Mouse (Mus musculus) heart, postnatal 10 days (tissue): Measurements from ENCODE around the gene Slc22a12. TPM values are rescaled to one million over a fixed set of nuclear protein-coding genes. Genes with fewer than 3 reads are reported as not detected.

ENCODE experiments used
- DNase-seq, 2 experiments: peaks; one replicate each; pipeline ENCODE4 v3.0.0; 2021
- intact Hi-C: fragments of 180-260 bp; cut with DNase I; formaldehyde crosslinking; loops from one replicate; pipeline ENCODE4 v1.15.1; 2025
- total RNA-seq, 2 experiments: library from RNA; stranded (reverse); gene quantifications; 2 replicates each; pipeline ENCODE4 v1.2.3; 2021

Gene Slc22a12
- total RNA-seq, 2 experiments from 2014 or later = not detected

GRCm38 (mm10) chr19:6519483-6519882, 23.3 kb downstream of the Slc22a12 start:
- DNase-seq = no peak
- intact Hi-C loops = no loop called here

- intact Hi-C loops = no loop called here
Observed at GRCm38 (mm10) chr19:6518601-6519000, 24.2 kb downstream of the Slc22a12 start.

GRCm38 (mm10) chr19:6516153-6516552, 26.7 kb downstream of the Slc22a12 start:
- intact Hi-C loops = no loop called here
- DNase-seq = no peak

More at GRCm38 (mm10) chr19:6518601-6519000, 24.2 kb downstream of the Slc22a12 start:
- no peak for DNase-seq

- intact Hi-C loops = no loop called here
- no peak for DNase-seq
Observed at GRCm38 (mm10) chr19:6515448-6515847, 27.4 kb downstream of the Slc22a12 start.

GRCm38 (mm10) chr19:6514940-6515339, 27.9 kb downstream of the Slc22a12 start:
- intact Hi-C loops = no loop called here
- no peak for DNase-seq

GRCm38 (mm10) chr19:6513389-6514139, 29.3 kb downstream of the Slc22a12 start:
- no peak for DNase-seq
- intact Hi-C loops = no loop called here

- intact Hi-C loops = no loop called here
- no peak for DNase-seq
Observed at GRCm38 (mm10) chr19:6510546-6510945, 32.3 kb downstream of the Slc22a12 start.

GRCm38 (mm10) chr19:6509881-6510280, 33.0 kb downstream of the Slc22a12 start:
- no peak for DNase-seq
- intact Hi-C loops = no loop called here

GRCm38 (mm10) chr19:6507393-6507792, 35.4 kb downstream of the Slc22a12 start:
- intact Hi-C loops = no loop called here

GRCm38 (mm10) chr19:6504656-6505045, 38.2 kb downstream of the Slc22a12 start:
- intact Hi-C loops = no loop called here
- DNase-seq = no peak

More at GRCm38 (mm10) chr19:6507393-6507792, 35.4 kb downstream of the Slc22a12 start:
- DNase-seq = no peak

GRCm38 (mm10) chr19:6503926-6504655, 38.7 kb downstream of the Slc22a12 start:
- intact Hi-C loops = no loop called here
- no peak for DNase-seq

GRCm38 (mm10) chr19:6502543-6503319, 40.1 kb downstream of the Slc22a12 start:
- peak; percentile 74 to 81 for DNase-seq
- intact Hi-C loops = no loop called here

GRCm38 (mm10) chr19:6502035-6502541, 40.7 kb downstream of the Slc22a12 start:
- intact Hi-C loops = no loop called here
- DNase-seq = peak in 1 of 2 experiments; percentile 28

GRCm38 (mm10) chr19:6500636-6501025, 42.2 kb downstream of the Slc22a12 start:
- intact Hi-C loops = no loop called here
- DNase-seq = no peak

- no peak for DNase-seq
Observed at GRCm38 (mm10) chr19:6499860-6500635, 42.8 kb downstream of the Slc22a12 start.

GRCm38 (mm10) chr19:6498350-6499131, 44.3 kb downstream of the Slc22a12 start:
- DNase-seq = no peak
- intact Hi-C loops = no loop called here

More at GRCm38 (mm10) chr19:6499860-6500635, 42.8 kb downstream of the Slc22a12 start:
- intact Hi-C loops = no loop called here

- DNase-seq = peak in 1 of 2 experiments; percentile 21
- intact Hi-C loops = no loop called here
Observed at GRCm38 (mm10) chr19:6497803-6498202, 45.0 kb downstream of the Slc22a12 start.

GRCm38 (mm10) chr19:6497150-6497801, 45.6 kb downstream of the Slc22a12 start:
- DNase-seq = peak in 1 of 2 experiments; percentile 26
- intact Hi-C loops = no loop called here
